Mouse (Mus musculus) olfactory bulb, adult 2 months (tissue): ENCODE results near the gene Ly6g6e.

ENCODE experiments used
- CTCF ChIP-seq: fragments of 200-500 bp; IDR thresholded peaks from 2 replicates; pipeline ENCODE4 v1.5.1; 2012; ENCODE audit warnings: low read depth, mild to moderate bottlenecking, low read length, moderate library complexity; ENCODE audit not compliant: insufficient read depth
- POLR2A ChIP-seq: fragments of 200-500 bp; IDR thresholded peaks from 2 replicates; pipeline ENCODE4 v1.6.1; 2012; ENCODE audit warnings: mild to moderate bottlenecking, low read depth, low read length, moderate library complexity; ENCODE audit not compliant: insufficient read depth

DNA sequence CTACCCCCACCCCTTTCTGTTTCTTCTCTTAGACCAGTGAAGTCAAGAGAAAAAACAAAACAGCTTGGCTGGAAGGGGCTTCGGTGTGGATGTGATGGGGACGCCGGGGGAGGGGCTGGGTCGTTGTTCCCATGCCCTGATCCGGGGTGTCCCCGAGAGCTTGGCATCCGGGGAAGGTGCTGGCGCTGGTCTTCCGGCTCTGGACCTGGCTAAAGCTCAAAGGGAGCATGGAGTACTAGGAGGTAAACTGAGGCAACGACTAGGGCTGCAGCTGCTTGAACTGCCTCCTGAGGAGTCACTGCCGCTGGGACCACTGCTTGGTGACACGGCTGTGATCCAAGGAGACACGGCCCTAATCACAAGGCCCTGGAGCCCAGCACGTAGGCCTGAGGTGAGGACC, 16.6 kb upstream of the Ly6g6e start:
- TF ChIP-seq POLR2A = no peak
- TF ChIP-seq CTCF = no peak
